Mouse (Mus musculus) ovary, adult 10 weeks (tissue): Measurements from ENCODE around the gene Nfib. TPM values are rescaled to one million over a fixed set of nuclear protein-coding genes. Genes with fewer than 3 reads are reported as not detected.

Experiments
- polyA plus RNA-seq: library from polyadenylated mRNA; stranded (reverse); fragments of 350-450 nt; fragmentation: Illumina TruSeq; extraction: RNeasy Lipid Tissue Mini Kit (QIAGEN cat#74804); gene quantifications from one replicate; pipeline ENCODE4 v1.2.3, GENCODE M21; 2014

The Nfib gene
- 66.7 TPM for polyA plus RNA-seq

DNA sequence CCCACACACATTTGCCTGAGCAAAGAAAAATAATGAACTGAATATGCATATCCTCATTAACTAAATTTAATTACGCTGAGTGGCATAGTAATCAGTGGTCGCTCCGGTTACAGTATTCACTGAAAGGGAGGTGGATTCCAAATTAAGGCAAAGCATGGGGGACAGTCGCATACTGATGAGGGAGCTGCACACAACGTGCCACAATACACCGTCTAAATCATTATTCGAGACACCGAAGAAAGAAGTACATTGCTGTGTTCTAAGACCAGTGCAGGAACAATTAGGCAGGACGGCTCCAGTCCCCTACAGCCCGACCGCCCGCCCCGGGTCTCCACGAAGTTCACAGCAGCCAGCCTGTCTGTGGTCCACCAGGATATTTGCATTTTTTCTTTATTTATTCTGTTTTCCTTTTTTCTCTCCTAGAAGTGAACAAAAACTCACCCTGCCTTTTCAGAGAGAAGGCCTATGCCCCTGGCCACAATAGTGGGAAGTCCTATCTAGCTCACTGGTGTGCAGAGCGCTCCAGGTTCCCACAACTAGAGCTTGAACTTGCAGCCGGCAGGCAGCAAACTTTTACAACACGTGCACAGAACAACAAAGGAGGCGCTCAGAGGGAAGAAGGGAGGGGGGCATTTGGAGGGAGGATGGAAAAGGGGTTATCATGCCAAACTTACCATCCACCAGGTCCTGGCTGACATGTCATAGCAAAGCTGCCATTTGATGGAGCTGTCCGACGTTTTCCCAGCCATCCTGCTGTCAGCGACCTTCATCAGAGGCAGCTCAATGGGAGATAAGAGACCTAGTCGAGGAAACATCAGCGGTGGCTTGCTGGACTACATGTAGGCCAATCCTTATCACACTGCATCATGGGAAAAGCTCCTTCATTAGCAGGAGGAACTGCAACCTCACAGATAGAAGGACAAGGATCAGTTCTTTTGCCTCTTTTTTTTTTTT lies at the start of gene Nfib:
Gene Nfib, minus strand, starts transcription at position 910 of the 954 bp plus-strand sequence.

Other genes starting within 250 kb of the Nfib start
- 70.7 TPM for gene Zdhhc21, start 154.2 kb upstream of the Nfib start, polyA plus RNA-seq
- gene Cer1, start 179.4 kb upstream of the Nfib start, polyA plus RNA-seq, result not detected